Mouse (Mus musculus): ENCODE measurements around the gene Rpp14. TPM values are rescaled to one million over a fixed set of nuclear protein-coding genes. Genes with fewer than 3 reads are reported as not detected.

The Rpp14 gene
- polyA plus RNA-seq, 1 experiment, result 3.3 TPM

DNA sequence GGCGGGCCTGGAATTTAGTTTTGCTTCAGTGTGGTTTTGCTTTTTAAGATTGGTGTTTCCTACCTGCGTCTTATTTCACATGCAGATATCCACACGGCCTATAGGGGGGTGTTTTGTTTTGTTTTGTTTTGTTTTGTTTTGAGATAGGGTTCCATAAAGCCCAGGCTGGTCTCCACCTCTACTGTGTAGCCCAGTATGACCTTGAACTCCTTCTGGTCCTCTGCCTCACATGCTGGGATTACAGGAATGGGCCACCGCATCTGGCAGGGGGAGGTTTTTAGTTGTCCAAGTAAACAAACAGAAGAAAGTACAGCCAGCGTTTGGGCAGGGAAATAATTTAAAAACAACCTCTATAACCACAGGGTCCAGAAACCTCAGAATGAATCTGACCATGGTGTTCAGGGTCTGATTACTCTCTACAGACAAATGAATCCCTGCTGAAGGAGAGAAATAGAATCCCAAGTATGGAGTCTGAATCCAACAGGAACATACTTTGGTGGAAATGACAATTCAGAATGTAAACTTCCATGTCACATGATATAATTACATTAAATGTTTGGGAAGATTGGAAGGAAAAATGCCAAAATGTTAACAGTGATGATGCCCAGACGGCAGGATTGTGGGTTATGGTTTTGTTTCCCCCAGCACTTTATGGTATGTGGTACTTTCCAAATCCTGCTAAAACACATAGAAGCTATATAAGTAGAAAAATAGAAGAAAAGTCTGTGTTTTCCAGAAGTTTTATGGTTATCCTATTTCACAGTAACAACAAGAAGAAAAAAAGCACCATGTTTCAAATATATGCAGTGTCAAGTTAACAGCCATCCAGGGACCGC lies 44.1 kb downstream of the Rpp14 start:
- Histone ChIP-seq H3K4me1 (ENCODE audit: control insufficient read depth, insufficient read depth, low read length) (no peaks in the 10 kb centered on the region), H3K27me3 (ENCODE audit: control insufficient read depth, insufficient read depth, low read length) (no peaks in the 10 kb centered on the region), H3K27ac (ENCODE audit: control insufficient read depth, insufficient read depth, low read depth, low read length) (no peak overlapping the region), H3K4me3 (ENCODE audit: control insufficient read depth, low read depth, low read length) (no peak overlapping the region), H3K36me3 (ENCODE audit: control insufficient read depth, insufficient read depth, low read length) (peaks cover 2% of the 10 kb centered on the region; the same call in 1 of the 2 replicates)
- TF ChIP-seq CTCF (IDR thresholded peaks at IDR 0.05; ENCODE audit: control insufficient read depth, insufficient read depth, insufficient replicate concordance, low read depth, low read length) (no peak), POLR2A (IDR thresholded peaks at IDR 0.05; ENCODE audit: control insufficient read depth, low read depth, low read length) (no peak)

DNA sequence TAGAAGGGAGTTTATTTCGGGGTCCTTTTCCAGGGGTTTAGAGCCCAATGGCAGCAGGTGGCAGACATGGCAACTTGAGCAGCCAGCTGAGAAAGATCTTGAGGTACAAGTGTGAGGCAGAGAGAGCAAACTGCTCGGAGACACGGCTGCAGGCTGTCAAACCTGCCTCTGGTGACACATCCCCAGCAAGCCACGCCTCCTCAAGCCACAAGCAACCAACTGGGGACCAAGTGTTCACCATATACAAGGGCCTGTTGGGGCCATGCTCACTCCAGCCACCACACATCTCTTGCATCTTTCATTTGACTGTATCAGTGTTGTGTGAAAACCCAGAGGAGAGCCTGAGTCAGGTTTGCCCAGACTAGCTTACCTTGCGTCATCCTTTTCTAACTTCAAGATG lies 47.8 kb downstream of the Rpp14 start:
- no peak overlapping the region for H3K27ac ChIP-seq (ENCODE audit: control insufficient read depth, insufficient read depth, low read depth, low read length)
- no peaks in the 10 kb centered on the region for H3K27me3 ChIP-seq (ENCODE audit: control insufficient read depth, insufficient read depth, low read length)
- H3K4me1 ChIP-seq (ENCODE audit: control insufficient read depth, insufficient read depth, low read length), result no peaks in the 10 kb centered on the region
- no peaks in the 10 kb centered on the region; the same call in 1 of the 2 replicates for H3K36me3 ChIP-seq (ENCODE audit: control insufficient read depth, insufficient read depth, low read length)
- TF ChIP-seq POLR2A (IDR thresholded peaks at IDR 0.05; ENCODE audit: control insufficient read depth, low read depth, low read length) (no peak), CTCF (IDR thresholded peaks at IDR 0.05; ENCODE audit: control insufficient read depth, insufficient read depth, insufficient replicate concordance, low read depth, low read length) (no peak)
- no peak overlapping the region for H3K4me3 ChIP-seq (ENCODE audit: control insufficient read depth, low read depth, low read length)

DNA sequence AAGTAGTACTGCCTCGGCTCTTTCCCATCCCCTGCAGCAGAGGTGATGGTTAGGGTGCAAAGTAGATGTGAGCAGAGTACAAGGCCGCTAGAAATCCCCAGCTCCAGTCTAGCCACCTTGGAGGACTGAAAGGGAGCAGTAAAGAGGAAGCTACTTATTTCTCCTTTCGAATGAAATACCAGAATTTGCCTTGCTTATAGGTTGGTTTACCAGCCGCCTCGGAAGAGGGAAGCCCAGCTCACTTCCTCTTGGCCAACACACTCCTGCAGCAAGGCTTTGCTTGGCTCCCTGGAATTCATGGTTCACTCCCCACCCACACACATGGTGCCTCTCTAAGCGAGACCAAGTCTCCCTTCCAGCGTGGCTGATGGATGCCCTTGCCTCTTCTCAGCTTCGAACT lies 52.6 kb downstream of the Rpp14 start:
- no peak for TF ChIP-seq CTCF (IDR thresholded peaks at IDR 0.05; ENCODE audit: control insufficient read depth, insufficient read depth, insufficient replicate concordance, low read depth, low read length)
- no peak for TF ChIP-seq POLR2A (IDR thresholded peaks at IDR 0.05; ENCODE audit: control insufficient read depth, low read depth, low read length)

DNA sequence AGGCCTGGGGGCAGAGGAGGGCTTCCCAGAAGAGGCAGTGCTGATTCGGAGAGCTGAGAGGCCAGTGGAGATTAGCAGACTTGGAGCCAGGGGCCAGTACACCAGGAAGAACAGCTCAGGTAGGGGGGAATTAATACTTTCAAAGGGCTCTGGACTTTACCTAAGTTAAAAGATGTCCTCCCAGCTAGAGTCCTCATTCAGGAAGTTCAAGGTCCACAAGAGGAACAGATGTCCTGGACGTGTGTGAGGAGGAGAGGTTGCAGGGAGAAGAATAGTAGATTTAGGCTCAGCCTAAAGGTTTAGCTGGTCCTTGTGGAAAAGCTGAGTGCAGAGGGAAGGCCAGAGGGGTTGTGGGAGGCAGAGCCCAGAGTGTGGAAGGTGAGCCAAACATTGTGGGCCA lies 54.1 kb downstream of the Rpp14 start:
- Histone ChIP-seq H3K36me3 (ENCODE audit: control insufficient read depth, insufficient read depth, low read length) (no peaks in the 10 kb centered on the region; the same call in 1 of the 2 replicates), H3K27me3 (ENCODE audit: control insufficient read depth, insufficient read depth, low read length) (no peaks in the 10 kb centered on the region), H3K4me1 (ENCODE audit: control insufficient read depth, insufficient read depth, low read length) (peaks cover 2% of the 10 kb centered on the region; the same call in 1 of the 2 replicates), H3K4me3 (ENCODE audit: control insufficient read depth, low read depth, low read length) (no peak overlapping the region), H3K27ac (ENCODE audit: control insufficient read depth, insufficient read depth, low read depth, low read length) (peak overlapping the region; percentile 73; the same call in 1 of the 2 replicates)
- no peak for TF ChIP-seq CTCF (IDR thresholded peaks at IDR 0.05; ENCODE audit: control insufficient read depth, insufficient read depth, insufficient replicate concordance, low read depth, low read length)
- no peak for TF ChIP-seq POLR2A (IDR thresholded peaks at IDR 0.05; ENCODE audit: control insufficient read depth, low read depth, low read length)

More for the DNA sequence above, 52.6 kb downstream of the Rpp14 start:
- no peaks in the 10 kb centered on the region for H3K27me3 ChIP-seq (ENCODE audit: control insufficient read depth, insufficient read depth, low read length)
- H3K4me1 ChIP-seq (ENCODE audit: control insufficient read depth, insufficient read depth, low read length), result peaks cover 2% of the 10 kb centered on the region; the same call in 1 of the 2 replicates
- no peak overlapping the region for H3K27ac ChIP-seq (ENCODE audit: control insufficient read depth, insufficient read depth, low read depth, low read length)
- H3K36me3 ChIP-seq (ENCODE audit: control insufficient read depth, insufficient read depth, low read length), result no peaks in the 10 kb centered on the region; the same call in 1 of the 2 replicates
- no peak overlapping the region for H3K4me3 ChIP-seq (ENCODE audit: control insufficient read depth, low read depth, low read length)

DNA sequence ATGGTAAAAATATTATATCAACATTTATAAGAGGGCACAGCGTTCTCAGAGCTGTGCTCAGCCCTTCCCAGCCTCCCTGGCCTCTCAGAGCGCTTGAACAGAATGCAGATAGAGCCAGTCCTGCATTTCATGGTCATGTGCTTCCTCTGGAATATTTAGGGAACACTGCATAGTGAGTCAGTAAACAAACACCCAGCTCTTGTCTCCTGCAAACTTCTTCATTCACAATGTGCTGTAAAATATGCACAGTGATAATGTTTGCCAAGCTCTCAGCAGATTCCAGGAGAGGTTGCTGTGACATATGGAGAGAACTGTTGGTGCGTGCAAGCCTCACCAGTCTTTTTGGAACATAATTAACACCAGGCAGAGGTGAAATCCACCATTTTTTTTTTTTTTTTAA lies 55.0 kb downstream of the Rpp14 start:
- TF ChIP-seq CTCF (IDR thresholded peaks at IDR 0.05; ENCODE audit: control insufficient read depth, insufficient read depth, insufficient replicate concordance, low read depth, low read length) (no peak), POLR2A (IDR thresholded peaks at IDR 0.05; ENCODE audit: control insufficient read depth, low read depth, low read length) (no peak)
- Histone ChIP-seq H3K27me3 (ENCODE audit: control insufficient read depth, insufficient read depth, low read length) (no peaks in the 10 kb centered on the region), H3K4me1 (ENCODE audit: control insufficient read depth, insufficient read depth, low read length) (peaks cover 2% of the 10 kb centered on the region; the same call in 1 of the 2 replicates), H3K27ac (ENCODE audit: control insufficient read depth, insufficient read depth, low read depth, low read length) (no peak overlapping the region), H3K4me3 (ENCODE audit: control insufficient read depth, low read depth, low read length) (no peak overlapping the region), H3K36me3 (ENCODE audit: control insufficient read depth, insufficient read depth, low read length) (no peaks in the 10 kb centered on the region; the same call in 1 of the 2 replicates)

DNA sequence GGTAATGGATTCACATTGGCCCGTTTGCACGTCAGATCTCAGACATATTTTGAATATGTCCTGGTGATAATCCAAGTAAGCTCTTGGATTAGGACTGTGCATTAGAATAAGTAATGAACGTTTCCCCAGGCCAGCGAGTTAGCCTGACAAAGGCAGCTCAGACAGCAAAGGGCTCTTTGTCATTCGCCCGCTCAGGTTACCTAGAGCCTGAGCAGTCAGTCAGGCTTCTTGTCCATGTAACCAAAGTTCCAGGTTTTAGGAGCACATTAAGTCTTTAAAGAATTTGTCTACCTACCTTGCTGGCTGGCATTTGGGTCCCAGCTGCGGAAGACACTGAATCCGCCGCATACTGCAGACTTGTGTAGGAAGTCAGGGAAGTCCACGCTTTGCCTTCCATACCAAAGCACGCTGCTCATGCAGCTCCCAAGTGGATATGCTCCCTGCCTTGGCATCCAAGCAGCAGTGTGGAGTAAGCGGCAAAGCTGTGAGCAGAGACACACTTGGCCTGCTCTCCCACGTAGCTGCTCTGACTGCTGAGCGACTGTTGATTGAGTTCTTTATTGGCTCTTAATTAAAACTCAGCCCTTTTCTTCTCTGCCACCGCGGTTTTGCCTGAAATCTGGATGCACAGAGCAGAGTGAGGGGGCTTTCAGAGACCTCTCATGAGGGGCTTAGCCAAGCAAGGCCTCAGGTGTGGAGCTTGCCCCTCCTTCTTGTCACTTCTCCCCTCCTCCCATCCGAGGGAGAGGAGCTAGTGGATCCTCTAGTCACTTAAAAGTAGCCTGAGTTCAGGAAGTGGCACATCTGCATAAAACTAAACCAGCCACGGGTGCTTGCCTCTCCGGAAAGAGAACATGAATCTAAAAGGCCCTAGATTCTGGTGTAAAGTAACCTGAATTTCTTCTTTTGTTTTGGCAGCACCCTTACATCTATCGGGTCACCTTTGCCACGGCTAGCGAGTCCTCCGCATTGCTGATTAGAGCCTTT lies 59.9 kb downstream of the Rpp14 start:
- Histone ChIP-seq H3K4me1 (ENCODE audit: control insufficient read depth, insufficient read depth, low read length) (no peaks in the 10 kb centered on the region), H3K4me3 (ENCODE audit: control insufficient read depth, low read depth, low read length) (no peak overlapping the region), H3K36me3 (ENCODE audit: control insufficient read depth, insufficient read depth, low read length) (no peaks in the 10 kb centered on the region; the same call in 1 of the 2 replicates), H3K27ac (ENCODE audit: control insufficient read depth, insufficient read depth, low read depth, low read length) (no peak overlapping the region), H3K27me3 (ENCODE audit: control insufficient read depth, insufficient read depth, low read length) (no peaks in the 10 kb centered on the region)
- TF ChIP-seq POLR2A (IDR thresholded peaks at IDR 0.05; ENCODE audit: control insufficient read depth, low read depth, low read length), result no peak
- TF ChIP-seq CTCF (IDR thresholded peaks at IDR 0.05; ENCODE audit: control insufficient read depth, insufficient read depth, insufficient replicate concordance, low read depth, low read length), result no peak

Data from testis, adult 2 months (tissue).